Mouse (Mus musculus): ENCODE measurements around the gene Golm1.

Golm1 gene

GRCm38 (mm10) chr13:59676316-59677229, 962 bp upstream of the Golm1 start:
- DNase-seq (ENCODE audit: low read depth, low spot score), result no peak

- no peak for DNase-seq (ENCODE audit: low read depth, low spot score)
These were observed 855 bp downstream of the Golm1 start for GRCm38 (mm10) chr13:59674761-59675150.

- DNase-seq (ENCODE audit: low read depth, low spot score), result no peak
These were observed 1.4 kb downstream of the Golm1 start for GRCm38 (mm10) chr13:59674215-59674614.

GRCm38 (mm10) chr13:59673597-59673996, 2.0 kb downstream of the Golm1 start:
- DNase-seq (ENCODE audit: low read depth, low spot score), result no peak

GRCm38 (mm10) chr13:59672248-59672647, 3.4 kb downstream of the Golm1 start:
- no peak for DNase-seq (ENCODE audit: low read depth, low spot score)

GRCm38 (mm10) chr13:59671521-59671920, 4.1 kb downstream of the Golm1 start:
- no peak for DNase-seq (ENCODE audit: low read depth, low spot score)

- DNase-seq (ENCODE audit: low read depth, low spot score), result no peak
These were observed 5.7 kb downstream of the Golm1 start for GRCm38 (mm10) chr13:59669946-59670345.

GRCm38 (mm10) chr13:59668501-59669093, 7.0 kb downstream of the Golm1 start:
- DNase-seq (ENCODE audit: low read depth, low spot score), result no peak

- no peak for DNase-seq (ENCODE audit: low read depth, low spot score)
These were observed 7.8 kb downstream of the Golm1 start for GRCm38 (mm10) chr13:59667763-59668162.

- DNase-seq (ENCODE audit: low read depth, low spot score), result no peak
These were observed 11.5 kb downstream of the Golm1 start for GRCm38 (mm10) chr13:59663939-59664712.

- no peak for DNase-seq (ENCODE audit: low read depth, low spot score)
These were observed 13.6 kb downstream of the Golm1 start for GRCm38 (mm10) chr13:59661966-59662365.

GRCm38 (mm10) chr13:59661387-59661786, 14.2 kb downstream of the Golm1 start:
- DNase-seq (ENCODE audit: low read depth, low spot score), result no peak

GRCm38 (mm10) chr13:59660371-59660770, 15.2 kb downstream of the Golm1 start:
- no peak for DNase-seq (ENCODE audit: low read depth, low spot score)

GRCm38 (mm10) chr13:59657781-59658180, 17.8 kb downstream of the Golm1 start:
- no peak for DNase-seq (ENCODE audit: low read depth, low spot score)

- no peak for DNase-seq (ENCODE audit: low read depth, low spot score)
These were observed 18.6 kb downstream of the Golm1 start for GRCm38 (mm10) chr13:59656975-59657388.

GRCm38 (mm10) chr13:59656316-59656832, 19.2 kb downstream of the Golm1 start:
- no peak for DNase-seq (ENCODE audit: low read depth, low spot score)

- DNase-seq (ENCODE audit: low read depth, low spot score), result no peak
These were observed 19.8 kb downstream of the Golm1 start for GRCm38 (mm10) chr13:59655718-59656315.

GRCm38 (mm10) chr13:59654465-59654864, 21.1 kb downstream of the Golm1 start:
- no peak for DNase-seq (ENCODE audit: low read depth, low spot score)

- no peak for DNase-seq (ENCODE audit: low read depth, low spot score)
These were observed 22.5 kb downstream of the Golm1 start for GRCm38 (mm10) chr13:59653136-59653535.

- no peak for DNase-seq (ENCODE audit: low read depth, low spot score)
These were observed 23.0 kb downstream of the Golm1 start for GRCm38 (mm10) chr13:59652651-59653050.

- no peak for DNase-seq (ENCODE audit: low read depth, low spot score)
These were observed 25.8 kb downstream of the Golm1 start for GRCm38 (mm10) chr13:59649781-59650180.

- no peak for DNase-seq (ENCODE audit: low read depth, low spot score)
These were observed 27.0 kb downstream of the Golm1 start for GRCm38 (mm10) chr13:59648598-59648997.

Measured in brain, embryonic 18.5 days (tissue).